Comparison of ENCODE assay signal across 8 mouse cellular contexts in the genomic region with DNA sequence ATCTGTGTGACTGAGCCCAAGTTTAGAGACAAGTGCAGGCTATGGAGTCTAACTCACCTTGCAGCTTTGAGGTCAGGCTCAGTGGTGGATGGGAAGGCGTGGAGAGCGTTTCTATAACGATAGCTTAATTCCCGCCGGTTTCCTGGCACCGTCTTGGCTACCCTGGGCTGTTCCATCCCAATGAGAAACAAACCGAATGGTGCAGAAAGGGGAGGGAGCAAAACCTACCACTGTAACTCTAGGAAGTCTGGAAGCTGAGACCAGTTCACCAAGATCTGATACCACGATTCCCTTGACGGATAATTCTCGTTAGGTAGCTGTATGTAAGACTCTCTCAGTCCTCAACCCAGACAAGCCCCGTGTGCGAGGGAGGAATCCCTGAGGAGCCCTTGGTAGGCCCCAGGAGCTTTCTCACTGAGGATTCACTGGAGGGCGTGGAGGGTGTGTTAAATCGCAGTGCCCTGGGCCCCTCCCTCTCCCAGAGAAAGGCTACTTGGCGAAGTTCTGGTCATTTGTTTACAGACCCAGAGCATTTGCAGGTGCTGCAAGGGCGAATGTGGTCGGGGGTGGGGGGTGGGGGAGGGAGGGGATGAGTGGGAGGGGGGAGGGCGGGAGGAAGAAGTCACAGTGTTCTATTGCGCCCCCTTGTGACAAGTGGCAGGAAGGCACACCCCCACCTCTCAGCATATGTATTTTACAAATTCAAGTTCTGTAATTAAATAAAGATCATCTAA.
DNase-seq lines count a peak whose midpoint lies in the region; ATAC-seq and TF ChIP-seq lines count a peak whose summit lies in the region.

No protein-coding gene starts in this region.

- H3K4me1 ChIP-seq in E14TG2a.4 (replicated peaks; ENCODE audit: low read depth, low read length): peaks cover 36% of the 10 kb centered on the region
- H3K4me1 ChIP-seq in embryonic fibroblast, embryonic 13.5 days (ENCODE audit: control insufficient read depth, insufficient read depth, low read length): peaks cover 13% of the 10 kb centered on the region
- peaks cover 9% of the 10 kb centered on the region for H3K4me1 ChIP-seq in intestine, embryonic 15.5 days (replicated peaks)
- H3K4me1 ChIP-seq in stomach, embryonic 16.5 days (ENCODE audit: control insufficient read depth, insufficient read depth, low read length): peaks cover 7% of the 10 kb centered on the region; the same call in 1 of the 2 replicates

- no peak for TF ChIP-seq POLR2A in embryonic fibroblast, embryonic 13.5 days (IDR thresholded peaks at IDR 0.05; ENCODE audit: low read depth, low read length)

- peaks cover 10% of the 10 kb centered on the region; the same call in 1 of the 2 replicates for H3K9me3 ChIP-seq in E14TG2a.4 (ENCODE audit: low read length)
- no peaks in the 10 kb centered on the region for H3K9me3 ChIP-seq in intestine, embryonic 15.5 days
- no peaks in the 10 kb centered on the region for H3K9me3 ChIP-seq in stomach, embryonic 16.5 days (replicated peaks; ENCODE audit: control insufficient read depth, low read length)

- TF ChIP-seq CTCF in E14TG2a.4 (conservative IDR thresholded peaks at IDR 0.05; ENCODE audit: low read length): peak; percentile 30; the same call in 1 of the 2 replicates
- TF ChIP-seq CTCF in embryonic fibroblast, embryonic 13.5 days (IDR thresholded peaks at IDR 0.05; ENCODE audit: borderline replicate concordance, insufficient read depth, low read length): peak; percentile 58; the same call in 1 of the 2 replicates

- peak; percentile 66 for ATAC-seq in intestine, embryonic 15.5 days
- ATAC-seq in stomach, embryonic 16.5 days (ENCODE audit: insufficient read depth, low FRiP score): peak; percentile 26

- H3K27me3 ChIP-seq in E14TG2a.4 (ENCODE audit: insufficient read depth, low read length): no peaks in the 10 kb centered on the region; the same call in 1 of the 2 replicates
- no peaks in the 10 kb centered on the region for H3K27me3 ChIP-seq in intestine, embryonic 15.5 days (replicated peaks)
- H3K27me3 ChIP-seq in stomach, embryonic 16.5 days (ENCODE audit: control insufficient read depth, insufficient read depth, low read length): no peaks in the 10 kb centered on the region

- peak overlapping the region; percentile 71 for H3K4me3 ChIP-seq in E14TG2a.4 (replicated peaks; ENCODE audit: low read length)
- H3K4me3 ChIP-seq in embryonic fibroblast, embryonic 13.5 days (ENCODE audit: insufficient read depth, low read length): no peak overlapping the region
- no peak overlapping the region for H3K4me3 ChIP-seq in intestine, embryonic 15.5 days (replicated peaks)
- H3K4me3 ChIP-seq in stomach, embryonic 16.5 days (replicated peaks; ENCODE audit: low read length): peak overlapping the region; percentile 23; the same call in 1 of the 2 replicates

- H3K27ac ChIP-seq in embryonic fibroblast, embryonic 13.5 days (ENCODE audit: insufficient read depth, low read length): no peak overlapping the region
- no peak overlapping the region for H3K27ac ChIP-seq in intestine, embryonic 15.5 days
- H3K27ac ChIP-seq in stomach, embryonic 16.5 days (ENCODE audit: low read length): no peak overlapping the region

- peak; percentile 51 for DNase-seq in 3T3-L1 (ENCODE audit: low read depth, low spot score)
- peak; percentile 59 for DNase-seq in lung, postnatal 36 days
- no peak for DNase-seq in layer of hippocampus, adult 18-20 months (ENCODE audit: low spot score in 2 of 2)
- no peak for DNase-seq in urinary bladder, postnatal 36 days (ENCODE audit: low spot score in 2 of 2)

- WGBS in intestine, embryonic 15.5 days: 8% methylated on average over 19 of the region's 19 CpGs
- 5% methylated on average over 19 of the region's 19 CpGs for WGBS in stomach, embryonic 16.5 days

- no peaks in the 10 kb centered on the region for H3K36me3 ChIP-seq in E14TG2a.4 (ENCODE audit: insufficient read depth, low read length)
- no peaks in the 10 kb centered on the region for H3K36me3 ChIP-seq in intestine, embryonic 15.5 days
- H3K36me3 ChIP-seq in stomach, embryonic 16.5 days (ENCODE audit: control insufficient read depth, insufficient read depth, low read length): no peaks in the 10 kb centered on the region

- H3K9ac ChIP-seq in intestine, embryonic 15.5 days: no peak overlapping the region
- H3K9ac ChIP-seq in stomach, embryonic 16.5 days (ENCODE audit: low read length): peak overlapping the region; percentile 49

- peak overlapping the region; percentile 36 for H3K4me2 ChIP-seq in intestine, embryonic 15.5 days (replicated peaks)
- H3K4me2 ChIP-seq in stomach, embryonic 16.5 days (ENCODE audit: low read depth, low read length): peak overlapping the region; percentile 44

Comparison
In these comparisons a context has a peak if more than half of its experiments do, and no peak if none do; other contexts are left out.
1. DNase-seq: peak in 3T3-L1 (single experiment) and lung, postnatal 36 days (single experiment); none in layer of hippocampus, adult 18-20 months (0 of 2) and urinary bladder, postnatal 36 days (0 of 2).
2. H3K4me3 ChIP-seq: peak in E14TG2a.4 (single experiment) and stomach, embryonic 16.5 days (single experiment); none in embryonic fibroblast, embryonic 13.5 days (single experiment) and intestine, embryonic 15.5 days (single experiment).